Mouse (Mus musculus) megakaryocyte-erythroid progenitor cell, adult 5-6 weeks (primary cell): Measurements from ENCODE around the gene Acadsb. TPM values are rescaled to one million over a fixed set of nuclear protein-coding genes. Genes with fewer than 3 reads are reported as not detected.

Experiments used
- ATAC-seq: replicated peaks from 2 replicates; pipeline ENCODE4 v1.8.0; 2016; ENCODE audit warnings: mild to moderate bottlenecking, inconsistent platforms; ENCODE audit not compliant: severe bottlenecking, poor library complexity, low FRiP score, low TSS enrichment
- total RNA-seq, 2 experiments: library from RNA; stranded (forward) in 1 of 2; stranded (reverse) in 1 of 2; fragments of 200-1000, 215-1000 nt in 1 of 2; fragments of >200 nt in 1 of 2; fragmentation: Nextera tagmentation in 1 of 2; gene quantifications; 2 replicates each; pipeline ENCODE4 v1.2.3; 2014 to 2017

Acadsb gene
- total RNA-seq, 2 experiments from 2014 or later = 18.2 to 21.7 TPM

DNA sequence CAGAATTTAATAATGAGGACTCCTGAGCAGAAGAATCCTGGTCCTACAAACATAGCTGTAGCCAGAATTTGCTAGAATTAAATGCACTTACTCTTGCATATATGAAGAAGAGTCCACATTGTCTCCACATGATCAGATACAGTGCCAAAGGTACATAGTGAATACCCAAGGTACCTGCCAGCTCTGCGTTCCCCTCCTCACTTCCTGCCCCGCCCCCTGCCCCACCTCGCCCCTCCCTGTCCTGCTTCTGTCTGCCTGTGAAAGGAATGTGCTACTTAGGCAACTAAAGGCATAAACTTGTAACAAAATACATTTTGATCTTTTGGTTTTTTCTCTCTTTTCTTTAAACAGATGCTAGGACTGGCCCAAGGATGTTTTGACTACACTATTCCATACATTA, 26.6 kb downstream of the Acadsb start:
- no peak for ATAC-seq

DNA sequence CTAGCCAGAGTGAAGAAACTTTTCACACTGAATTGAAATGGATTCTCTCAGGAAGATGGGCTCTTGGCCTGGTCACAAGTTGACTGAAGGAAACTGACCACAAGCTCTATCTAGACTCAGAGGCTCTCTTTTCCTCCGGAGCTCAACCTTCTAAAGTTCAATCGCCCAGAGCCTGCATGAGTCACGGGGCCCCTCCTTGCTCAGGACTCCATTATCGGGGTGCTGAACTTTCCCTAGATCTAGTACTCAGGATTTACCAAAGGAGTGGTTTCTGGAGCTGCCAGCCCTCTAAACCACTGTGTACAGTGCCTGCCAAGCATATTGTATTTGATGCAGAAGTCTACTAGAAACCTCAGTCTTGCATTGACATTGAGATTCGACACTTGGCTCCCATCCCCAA, 46.3 kb downstream of the Acadsb start:
- no peak for ATAC-seq

DNA sequence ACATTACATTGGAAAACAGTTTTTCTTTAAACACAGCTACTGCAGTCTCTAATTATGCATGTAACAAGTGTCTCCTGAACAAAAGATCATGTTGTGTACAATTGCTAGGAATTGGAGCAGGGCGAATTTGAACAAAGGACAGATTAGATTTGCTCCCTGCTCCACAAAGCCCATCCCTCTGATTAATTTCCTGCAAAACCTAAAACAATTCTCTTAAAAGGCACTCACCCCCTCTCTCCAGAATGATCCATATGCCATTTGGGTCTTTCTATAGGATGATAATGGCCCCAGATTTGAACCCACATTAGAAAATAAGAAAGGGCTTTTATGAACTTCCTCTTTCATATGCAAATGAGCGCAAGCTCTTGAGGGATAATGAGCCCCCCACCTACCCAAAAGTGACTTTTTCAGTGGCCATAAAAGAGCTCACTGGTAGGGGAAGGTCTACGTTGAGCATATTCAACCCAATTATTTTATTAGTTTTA, 54.8 kb downstream of the Acadsb start:
- ATAC-seq = no peak

DNA sequence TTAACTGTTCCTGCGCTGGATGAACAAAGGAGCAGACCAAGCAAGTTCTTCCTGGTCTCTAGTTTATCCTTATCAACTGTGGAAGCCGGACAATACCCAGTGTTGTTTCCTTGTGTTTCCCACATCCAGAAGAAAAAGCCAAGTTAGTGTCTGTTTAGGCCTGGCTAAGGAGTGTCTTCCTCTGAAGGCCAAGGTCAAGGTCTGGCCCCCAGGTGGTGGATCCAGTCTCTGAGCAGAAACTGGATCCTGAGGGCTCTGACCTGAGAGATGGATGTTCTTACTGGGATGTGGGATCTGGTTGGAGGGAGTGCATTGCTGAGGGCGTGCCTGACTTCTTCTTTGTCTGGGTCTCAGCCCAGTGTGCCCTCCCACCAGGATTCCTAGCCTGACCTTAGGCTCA, 55.3 kb downstream of the Acadsb start:
- no peak for ATAC-seq

DNA sequence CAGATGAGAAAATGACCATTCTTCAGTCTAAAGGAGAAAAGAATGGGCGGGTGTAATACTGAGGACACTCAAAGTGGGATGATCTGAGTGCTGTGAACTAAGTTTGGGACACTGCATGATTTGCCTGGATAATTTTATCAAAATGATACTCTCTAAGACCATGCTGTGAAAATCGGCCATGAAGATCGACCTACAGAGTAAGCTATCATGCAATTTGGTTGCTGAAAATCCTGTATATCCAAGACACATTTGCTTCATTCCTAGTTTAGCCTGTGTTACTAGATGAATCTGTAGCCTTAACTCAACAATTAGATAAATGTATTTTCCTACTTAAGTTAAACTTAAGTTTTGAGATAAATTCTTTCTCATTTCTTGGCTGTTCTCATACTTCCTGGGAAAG, 56.9 kb downstream of the Acadsb start:
- ATAC-seq = no peak

DNA sequence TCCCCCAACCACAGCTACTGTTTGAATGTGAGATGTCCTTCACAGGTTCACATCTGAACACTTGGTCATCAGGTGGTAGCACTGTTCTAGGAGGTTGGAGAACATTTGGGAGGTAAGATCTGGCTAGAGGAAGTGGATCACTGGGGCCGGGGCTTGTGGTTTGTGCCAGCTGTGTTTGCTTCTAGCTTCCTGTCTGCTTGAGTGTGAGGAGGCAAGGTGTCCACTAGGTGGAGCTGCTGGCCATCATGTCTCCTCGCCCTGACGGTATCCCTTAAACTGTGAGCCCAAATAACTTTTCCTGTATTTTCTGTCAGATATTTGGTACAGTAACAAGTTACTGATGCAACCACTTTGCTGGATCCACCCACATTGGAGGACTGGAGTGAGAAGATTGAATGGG, 59.1 kb downstream of the Acadsb start:
- ATAC-seq = peak; percentile 59

DNA sequence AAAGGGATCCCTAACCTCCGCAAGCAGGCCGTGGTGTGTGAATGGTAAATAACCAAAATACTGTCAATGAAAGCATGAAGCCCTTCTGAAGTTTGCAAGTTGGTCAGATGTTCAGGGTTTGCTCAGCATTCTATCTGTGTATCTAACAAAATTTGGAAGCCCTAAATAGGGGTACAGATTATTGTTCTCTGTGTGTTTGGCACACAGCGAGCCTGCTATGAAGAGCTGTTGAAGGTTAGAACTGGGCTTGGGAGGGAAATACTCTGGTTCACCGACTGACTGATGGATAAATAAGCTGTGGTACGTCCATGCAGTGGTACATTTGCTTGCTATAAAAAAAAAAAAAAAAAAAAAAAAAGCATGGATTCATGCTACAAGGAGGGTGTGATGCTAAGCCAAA, 61.1 kb downstream of the Acadsb start:
- no peak for ATAC-seq

DNA sequence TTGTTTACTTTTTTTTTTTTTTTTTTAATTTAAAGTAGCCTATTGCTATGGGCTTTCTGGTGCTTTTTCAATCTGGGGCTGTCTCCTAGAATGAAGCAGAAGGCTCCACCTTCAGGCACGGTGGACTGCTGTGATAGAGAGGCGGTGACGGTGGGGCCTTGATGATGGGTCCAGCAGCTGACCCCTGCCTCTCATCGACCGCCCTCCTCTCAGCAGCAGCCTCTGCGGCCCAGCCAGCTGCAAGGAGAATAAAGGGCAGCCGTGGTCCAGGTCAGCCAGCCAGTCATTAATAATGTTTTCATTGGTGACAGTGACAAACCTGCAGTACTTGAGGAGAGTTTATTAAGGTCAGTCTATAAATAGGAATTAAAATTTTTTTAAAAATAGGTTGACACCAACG, 66.7 kb downstream of the Acadsb start:
- ATAC-seq = no peak

DNA sequence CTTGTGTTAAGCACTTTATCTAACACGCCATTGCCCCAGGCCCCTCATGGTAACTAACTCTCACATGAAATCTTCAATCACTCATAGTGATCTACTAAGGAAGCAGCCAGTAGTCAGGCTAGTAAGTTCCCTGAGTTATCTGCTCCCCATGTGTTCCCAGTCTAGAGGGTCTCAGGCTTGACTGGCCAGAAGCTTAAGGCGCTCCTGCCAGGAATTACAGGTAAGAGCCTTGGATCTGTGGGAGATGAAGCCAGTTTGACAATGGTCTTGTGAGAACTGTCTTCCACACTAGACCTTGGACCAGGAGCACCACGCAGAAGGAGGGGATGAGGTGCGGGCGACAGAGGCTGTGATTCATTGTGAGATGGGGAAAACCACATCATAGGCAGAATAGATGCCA, 68.0 kb downstream of the Acadsb start:
- peak; percentile 22; the same call in 1 of the 2 replicates for ATAC-seq

Other genes starting within 250 kb of the Acadsb start
- gene 5430419D17Rik, start 236.2 kb upstream of the Acadsb start, total RNA-seq (2014; fragmentation: Nextera tagmentation) = not detected in 2 replicates
- not detected in 2 replicates for gene 5430419D17Rik, start 236.2 kb upstream of the Acadsb start, total RNA-seq (2017)
- not detected in 2 replicates for gene Cuzd1, start 88.3 kb upstream of the Acadsb start, total RNA-seq (2014; fragmentation: Nextera tagmentation)
- not detected in 2 replicates for gene Cuzd1, start 88.3 kb upstream of the Acadsb start, total RNA-seq (2017)
- not detected in 2 replicates for gene Fam24b, start 81.1 kb upstream of the Acadsb start, total RNA-seq (2014; fragmentation: Nextera tagmentation)
- gene Fam24b, start 81.1 kb upstream of the Acadsb start, total RNA-seq (2017) = not detected in 2 replicates
- gene Fam24a, start 76.7 kb upstream of the Acadsb start, total RNA-seq (2014; fragmentation: Nextera tagmentation) = not detected in 2 replicates
- gene Fam24a, start 76.7 kb upstream of the Acadsb start, total RNA-seq (2017) = not detected in 2 replicates
- gene 2310057M21Rik, start 47.8 kb upstream of the Acadsb start, total RNA-seq (2014; fragmentation: Nextera tagmentation) = 8.0 and 14.3 TPM in 2 replicates
- gene 2310057M21Rik, start 47.8 kb upstream of the Acadsb start, total RNA-seq (2017) = 4.1 and 12.4 TPM in 2 replicates
- gene Pstk, start 39.5 kb upstream of the Acadsb start, total RNA-seq (2014; fragmentation: Nextera tagmentation) = 21.3 and 35.3 TPM in 2 replicates
- 9.2 and 30.5 TPM in 2 replicates for gene Pstk, start 39.5 kb upstream of the Acadsb start, total RNA-seq (2017)
- 34.8 and 55.7 TPM in 2 replicates for gene Ikzf5, start 80 bp upstream of the Acadsb start, total RNA-seq (2014; fragmentation: Nextera tagmentation)
- 34.0 and 34.6 TPM in 2 replicates for gene Ikzf5, start 80 bp upstream of the Acadsb start, total RNA-seq (2017)
- gene Hmx3, start 132.3 kb downstream of the Acadsb start, total RNA-seq (2014; fragmentation: Nextera tagmentation) = not detected in 2 replicates
- gene Hmx3, start 132.3 kb downstream of the Acadsb start, total RNA-seq (2017) = not detected in 2 replicates
- gene Hmx2, start 138.2 kb downstream of the Acadsb start, total RNA-seq (2014; fragmentation: Nextera tagmentation) = not detected in 2 replicates
- not detected in 2 replicates for gene Hmx2, start 138.2 kb downstream of the Acadsb start, total RNA-seq (2017)
- 89.9 and 103 TPM in 2 replicates for gene Bub3, start 149.6 kb downstream of the Acadsb start, total RNA-seq (2014; fragmentation: Nextera tagmentation)
- 75.5 and 83.8 TPM in 2 replicates for gene Bub3, start 149.6 kb downstream of the Acadsb start, total RNA-seq (2017)